In genomic region chr11:117839021-117839420, GRCm38 (mm10) we compare ENCODE assay signal across 18 mouse cellular contexts. TPM values are rescaled to one million over a fixed set of nuclear protein-coding genes. Genes with fewer than 3 reads are reported as not detected.
DNase-seq lines count a peak whose midpoint lies in the region; ATAC-seq and TF ChIP-seq lines count a peak whose summit lies in the region.
"Had no signal": no experiment of that assay in that cellular context is flagged by ENCODE, and none has a peak within 500 bp of the region (broad histone marks: within the 10 kb centered on the region; RNA-seq: fewer than 3 reads in every experiment).

No protein-coding gene starts in this region.

- peak overlapping the region; percentile 54 for H3K27ac ChIP-seq in heart, embryonic 16.5 days (ENCODE audit: low read length)
- H3K27ac ChIP-seq in heart, embryonic 12.5 days (ENCODE audit: poor library complexity, severe bottlenecking): no peak overlapping the region; the same call in 1 of the 2 replicates
- H3K27ac ChIP-seq in embryonic facial prominence, embryonic 14.5 days (replicated peaks; ENCODE audit: low read depth, low read length): 0 out of 2 replicates have a peak overlapping the region, but pooled peaks have one; percentile 13
- peak overlapping the region; percentile 75 for H3K27ac ChIP-seq in intestine, postnatal 0 days (ENCODE audit: low read depth, low read length)
- peak overlapping the region; percentile 85 for H3K27ac ChIP-seq in small intestine, adult 2 months (ENCODE audit: insufficient read depth, low read depth, low read length)
- H3K27ac ChIP-seq: forebrain, embryonic 10.5 days; limb, embryonic 13.5 days; midbrain, embryonic 12.5 days had no signal

- H3K4me2 ChIP-seq in heart, embryonic 16.5 days (ENCODE audit: low read depth, low read length): no peak overlapping the region; the same call in 1 of the 2 replicates
- H3K4me2 ChIP-seq in heart, embryonic 12.5 days: no peak overlapping the region
- no peak overlapping the region for H3K4me2 ChIP-seq in embryonic facial prominence, embryonic 14.5 days (ENCODE audit: low read depth, low read length)
- H3K4me2 ChIP-seq in intestine, postnatal 0 days (replicated peaks; ENCODE audit: low read depth): no peak overlapping the region
- H3K4me2 ChIP-seq: limb, embryonic 13.5 days; midbrain, embryonic 12.5 days had no signal

- peaks cover 21% of the 10 kb centered on the region for H3K4me1 ChIP-seq in heart, embryonic 16.5 days (ENCODE audit: control insufficient read depth, insufficient read depth, low read length)
- peaks cover 29% of the 10 kb centered on the region for H3K4me1 ChIP-seq in heart, embryonic 12.5 days (replicated peaks)
- no peaks in the 10 kb centered on the region for H3K4me1 ChIP-seq in embryonic facial prominence, embryonic 14.5 days (ENCODE audit: control insufficient read depth, insufficient read depth, low read length)
- H3K4me1 ChIP-seq in intestine, postnatal 0 days (replicated peaks; ENCODE audit: control insufficient read depth, insufficient read depth, low read length): 0 out of 2 replicates have a peak, but pooled peaks cover 13% of the 10 kb centered on the region
- H3K4me1 ChIP-seq in small intestine, adult 2 months (ENCODE audit: control insufficient read depth, insufficient read depth, insufficient read length, low read length): peaks cover 34% of the 10 kb centered on the region
- H3K4me1 ChIP-seq: midbrain, embryonic 12.5 days had no signal

- no peak for TF ChIP-seq CTCF in intestine, postnatal 0 days (IDR thresholded peaks at IDR 0.05; ENCODE audit: low read depth)
- TF ChIP-seq CTCF in small intestine, adult 2 months (IDR thresholded peaks at IDR 0.05; ENCODE audit: extremely low read depth, insufficient read length, insufficient replicate concordance, low read depth, low read length): no peak

- no peak overlapping the region for H3K4me3 ChIP-seq in heart, embryonic 16.5 days (ENCODE audit: low read length)
- H3K4me3 ChIP-seq in heart, embryonic 12.5 days: no peak overlapping the region
- no peak overlapping the region for H3K4me3 ChIP-seq in embryonic facial prominence, embryonic 14.5 days (ENCODE audit: low read depth, low read length)
- H3K4me3 ChIP-seq in intestine, postnatal 0 days (ENCODE audit: low read depth, low read length): no peak overlapping the region
- H3K4me3 ChIP-seq in small intestine, adult 2 months (ENCODE audit: low read depth, low read length): no peak overlapping the region
- H3K4me3 ChIP-seq: forebrain, embryonic 10.5 days; limb, embryonic 13.5 days; midbrain, embryonic 12.5 days had no signal

- DNase-seq in embryonic facial prominence, embryonic 14.5 days (ENCODE audit: low spot score): no peak
- no peak for DNase-seq in gastrocnemius, postnatal 14 days
- no peak for DNase-seq in c-Kit-positive CD71-positive TER-119-positive erythroid progenitor cells, embryonic 14.5 days (ENCODE audit: low spot score)
- DNase-seq: cerebellum, adult 2 months; gastrocnemius, postnatal 25 days; heart, postnatal 36 days; lung, postnatal 14 days; thymus, postnatal 25 days had no signal

- no peak overlapping the region for H3K9ac ChIP-seq in heart, embryonic 16.5 days (ENCODE audit: low read length)
- no peak overlapping the region for H3K9ac ChIP-seq in heart, embryonic 12.5 days
- H3K9ac ChIP-seq in embryonic facial prominence, embryonic 14.5 days (ENCODE audit: low read depth, low read length): no peak overlapping the region
- H3K9ac ChIP-seq in intestine, postnatal 0 days (ENCODE audit: low read depth, low read length): no peak overlapping the region
- H3K9ac ChIP-seq: limb, embryonic 13.5 days; midbrain, embryonic 12.5 days had no signal

- 89% methylated on average over 1 of the region's 1 CpGs for WGBS in heart, embryonic 16.5 days
- 79% methylated on average over 1 of the region's 1 CpGs for WGBS in heart, embryonic 12.5 days
- WGBS in embryonic facial prominence, embryonic 14.5 days: 84% methylated on average over 1 of the region's 1 CpGs
- 57% methylated on average over 1 of the region's 1 CpGs for WGBS in intestine, postnatal 0 days
- WGBS in small intestine, adult 2 months: 81% methylated on average over 1 of the region's 1 CpGs

- intact Hi-C loops in gastrocnemius, postnatal 14 days (cut with DNase I; ENCODE audit: low total_unique reads): no loop called here

- ATAC-seq in heart, embryonic 16.5 days (replicated peaks; ENCODE audit: extremely low read depth, insufficient read depth, low FRiP score): no peak
- ATAC-seq in heart, embryonic 12.5 days (ENCODE audit: insufficient number of reproducible peaks, low FRiP score): no peak
- ATAC-seq in embryonic facial prominence, embryonic 14.5 days (ENCODE audit: low read depth): no peak
- no peak for ATAC-seq in intestine, postnatal 0 days
- no peak for ATAC-seq in cerebellum, adult (ENCODE audit: insufficient number of reproducible peaks, low FRiP score, low TSS enrichment)

- TF ChIP-seq POLR2A in small intestine, adult 2 months (IDR thresholded peaks at IDR 0.05; ENCODE audit: low read depth, low read length): no peak

- no peaks in the 10 kb centered on the region for H3K9me3 ChIP-seq in heart, embryonic 16.5 days (replicated peaks; ENCODE audit: control insufficient read depth, low read length)
- no peaks in the 10 kb centered on the region for H3K9me3 ChIP-seq in heart, embryonic 12.5 days (replicated peaks)
- no peaks in the 10 kb centered on the region for H3K9me3 ChIP-seq in embryonic facial prominence, embryonic 14.5 days (ENCODE audit: control insufficient read depth, low read length)
- no peaks in the 10 kb centered on the region for H3K9me3 ChIP-seq in intestine, postnatal 0 days (ENCODE audit: control insufficient read depth)
- H3K9me3 ChIP-seq: forebrain, embryonic 10.5 days; limb, embryonic 13.5 days; midbrain, embryonic 12.5 days had no signal

- no peaks in the 10 kb centered on the region for H3K27me3 ChIP-seq in heart, embryonic 16.5 days (ENCODE audit: control insufficient read depth, insufficient read depth, low read length)
- H3K27me3 ChIP-seq in heart, embryonic 12.5 days (replicated peaks): no peaks in the 10 kb centered on the region
- no peaks in the 10 kb centered on the region for H3K27me3 ChIP-seq in embryonic facial prominence, embryonic 14.5 days (replicated peaks; ENCODE audit: control insufficient read depth, insufficient read depth, low read length)
- no peaks in the 10 kb centered on the region for H3K27me3 ChIP-seq in intestine, postnatal 0 days (replicated peaks; ENCODE audit: control insufficient read depth, insufficient read depth, low read length)
- no peaks in the 10 kb centered on the region for H3K27me3 ChIP-seq in small intestine, adult 2 months (ENCODE audit: control insufficient read depth, insufficient read depth, low read length)
- H3K27me3 ChIP-seq: limb, embryonic 13.5 days; midbrain, embryonic 12.5 days had no signal

- H3K36me3 ChIP-seq in heart, embryonic 16.5 days (ENCODE audit: control insufficient read depth, insufficient read depth): no peaks in the 10 kb centered on the region
- H3K36me3 ChIP-seq in heart, embryonic 12.5 days: no peaks in the 10 kb centered on the region
- no peaks in the 10 kb centered on the region for H3K36me3 ChIP-seq in embryonic facial prominence, embryonic 14.5 days (ENCODE audit: control insufficient read depth, insufficient read depth, low read length)
- H3K36me3 ChIP-seq in intestine, postnatal 0 days (ENCODE audit: control insufficient read depth, insufficient read depth): no peaks in the 10 kb centered on the region
- H3K36me3 ChIP-seq in small intestine, adult 2 months (ENCODE audit: control insufficient read depth, insufficient read depth, low read length): no peaks in the 10 kb centered on the region
- H3K36me3 ChIP-seq: forebrain, embryonic 10.5 days; limb, embryonic 13.5 days; midbrain, embryonic 12.5 days had no signal

RNA-seq across cellular contexts. Expression of gene Birc5, which starts 10.0 kb away (rescaled TPM):
- 228 and 244 TPM in 2 replicates for polyA plus RNA-seq in heart, embryonic 16.5 days (2015; fragmentation: Nextera tagmentation; extraction: Ambion mirVana)
- 250 and 252 TPM in 2 replicates for polyA plus RNA-seq in heart, embryonic 12.5 days (2016; fragmentation: Nextera tagmentation; extraction: Ambion mirVana)
- polyA plus RNA-seq in embryonic facial prominence, embryonic 14.5 days (2014; fragmentation: Nextera tagmentation; extraction: Ambion mirVana): 229 and 265 TPM in 2 replicates
- 84.0 and 86.0 TPM in 2 replicates for polyA plus RNA-seq in intestine, postnatal 0 days (2015; fragmentation: Nextera tagmentation; extraction: Ambion mirVana)
- 4.3 and 9.5 TPM in 2 replicates for polyA plus RNA-seq in small intestine, adult 2 months (2012; rRNA removed)
- total RNA-seq in gastrocnemius, postnatal 14 days (2021): 1 to 10 TPM; 4.2 TPM

RNA-seq across cellular contexts. Expression of gene Tk1, which starts 13.1 kb away (rescaled TPM):
- polyA plus RNA-seq in heart, embryonic 16.5 days (2015; fragmentation: Nextera tagmentation; extraction: Ambion mirVana): 108 and 114 TPM in 2 replicates
- polyA plus RNA-seq in heart, embryonic 12.5 days (2016; fragmentation: Nextera tagmentation; extraction: Ambion mirVana): 101 and 105 TPM in 2 replicates
- 108 and 119 TPM in 2 replicates for polyA plus RNA-seq in embryonic facial prominence, embryonic 14.5 days (2014; fragmentation: Nextera tagmentation; extraction: Ambion mirVana)
- polyA plus RNA-seq in intestine, postnatal 0 days (2015; fragmentation: Nextera tagmentation; extraction: Ambion mirVana): 36.3 and 44.8 TPM in 2 replicates
- polyA plus RNA-seq in small intestine, adult 2 months (2012; rRNA removed): 22.8 and 52.2 TPM in 2 replicates
- 1 to 10 TPM; 5.4 to 5.8 TPM for total RNA-seq in gastrocnemius, postnatal 14 days (2021)

RNA-seq across cellular contexts. Expression of gene Afmid, which starts 13.3 kb away (rescaled TPM):
- 17.5 and 20.8 TPM in 2 replicates for polyA plus RNA-seq in heart, embryonic 16.5 days (2015; fragmentation: Nextera tagmentation; extraction: Ambion mirVana)
- 10.5 and 13.5 TPM in 2 replicates for polyA plus RNA-seq in heart, embryonic 12.5 days (2016; fragmentation: Nextera tagmentation; extraction: Ambion mirVana)
- polyA plus RNA-seq in embryonic facial prominence, embryonic 14.5 days (2014; fragmentation: Nextera tagmentation; extraction: Ambion mirVana): 4.5 and 5.5 TPM in 2 replicates
- polyA plus RNA-seq in intestine, postnatal 0 days (2015; fragmentation: Nextera tagmentation; extraction: Ambion mirVana): 7.0 and 9.2 TPM in 2 replicates
- 4.3 and 11.1 TPM in 2 replicates for polyA plus RNA-seq in small intestine, adult 2 months (2012; rRNA removed)
- 1 to 10 TPM; 3.5 to 3.6 TPM for total RNA-seq in gastrocnemius, postnatal 14 days (2021)

RNA-seq across cellular contexts. Expression of gene Tmem235, which starts 21.5 kb away (rescaled TPM):
- polyA plus RNA-seq in heart, embryonic 16.5 days (2015; fragmentation: Nextera tagmentation; extraction: Ambion mirVana): not detected in 2 replicates
- not detected in 2 replicates for polyA plus RNA-seq in heart, embryonic 12.5 days (2016; fragmentation: Nextera tagmentation; extraction: Ambion mirVana)
- polyA plus RNA-seq in embryonic facial prominence, embryonic 14.5 days (2014; fragmentation: Nextera tagmentation; extraction: Ambion mirVana): not detected in 2 replicates
- not detected in 2 replicates for polyA plus RNA-seq in intestine, postnatal 0 days (2015; fragmentation: Nextera tagmentation; extraction: Ambion mirVana)
- polyA plus RNA-seq in small intestine, adult 2 months (2012; rRNA removed): 0.11 TPM in 1 of 2 replicates, not detected in the other
- total RNA-seq in gastrocnemius, postnatal 14 days (2021): not detected
- total RNA-seq: adrenal gland, postnatal 4 days; gastrocnemius, postnatal 25 days; heart, postnatal 36 days; layer of hippocampus, postnatal 25 days had no signal
- polyA plus RNA-seq: forebrain, embryonic 10.5 days; limb, embryonic 13.5 days; midbrain, embryonic 12.5 days had no signal

RNA-seq across cellular contexts. Expression of gene Gm20708, which starts 29.6 kb away (rescaled TPM):
- polyA plus RNA-seq in heart, embryonic 16.5 days (2015; fragmentation: Nextera tagmentation; extraction: Ambion mirVana): 0.92 and 2.4 TPM in 2 replicates
- 0.78 and 0.82 TPM in 2 replicates for polyA plus RNA-seq in heart, embryonic 12.5 days (2016; fragmentation: Nextera tagmentation; extraction: Ambion mirVana)
- polyA plus RNA-seq in embryonic facial prominence, embryonic 14.5 days (2014; fragmentation: Nextera tagmentation; extraction: Ambion mirVana): 0.25 and 0.86 TPM in 2 replicates
- polyA plus RNA-seq in intestine, postnatal 0 days (2015; fragmentation: Nextera tagmentation; extraction: Ambion mirVana): 0.29 and 0.37 TPM in 2 replicates
- polyA plus RNA-seq in small intestine, adult 2 months (2012; rRNA removed): 0.06 TPM in 1 of 2 replicates, not detected in the other
- total RNA-seq in gastrocnemius, postnatal 14 days (2021): 1 to 10 TPM in 1 of 2 experiments, under 1 TPM in 1; 0.73 to 1.5 TPM
